Mouse (Mus musculus) heart, embryonic 10.5 days (tissue): Measurements from ENCODE around the gene Zfp324. TPM values are rescaled to one million over a fixed set of nuclear protein-coding genes. Genes with fewer than 3 reads are reported as not detected.

ENCODE experiments used
- DNase-seq: peaks from one replicate; pipeline ENCODE4 v3.0.0-alpha.2; 2017; ENCODE audit warnings: low spot score
- H3K27ac ChIP-seq: fragments of 300-500 bp; sonication (generic); 2 replicates; pipeline ENCODE4 v1.5.1; 2016; ENCODE audit warnings: mild to moderate bottlenecking
- H3K27me3 ChIP-seq: fragments of 300-500 bp; sonication (generic); 2 replicates; pipeline ENCODE4 v1.6.1; 2016; ENCODE audit warnings: mild to moderate bottlenecking; ENCODE audit not compliant: poor library complexity, insufficient read depth, severe bottlenecking
- H3K36me3 ChIP-seq: fragments of 300-500 bp; sonication (generic); 2 replicates; pipeline ENCODE4 v1.6.1; 2016; ENCODE audit warnings: mild to moderate bottlenecking, moderate library complexity
- H3K4me1 ChIP-seq: fragments of 300-500 bp; sonication (generic); 2 replicates; pipeline ENCODE4 v1.6.1; 2016; ENCODE audit warnings: mild to moderate bottlenecking
- H3K4me3 ChIP-seq: fragments of 300-500 bp; sonication (generic); 2 replicates; pipeline ENCODE4 v1.5.1; 2016; ENCODE audit warnings: mild to moderate bottlenecking, moderate library complexity
- H3K9me3 ChIP-seq: fragments of 300-500 bp; sonication (generic); 2 replicates; pipeline ENCODE4 v1.6.1; 2016; ENCODE audit warnings: mild to moderate bottlenecking, moderate library complexity
- WGBS: fragments of 180-500 bp; shearing (Covaris S2); methylation state at CpG from one replicate; pipeline ENCODE4 v1.1.7; 2016; 5-methylcytosine and 5-hydroxymethylcytosine counted together
- polyA plus RNA-seq: library from polyadenylated mRNA; unstranded; fragments of >200 nt; fragmentation: Nextera tagmentation; extraction: Ambion mirVana; gene quantifications from 2 replicates; pipeline ENCODE4 v1.2.1, GENCODE M21; 2016

Gene Zfp324
- polyA plus RNA-seq, 1 experiment from 2014 or later = 8.4 TPM

- H3K36me3 ChIP-seq = peaks cover 8% of the 10 kb centered on the region
- H3K27me3 ChIP-seq = no peaks in the 10 kb centered on the region
- H3K9me3 ChIP-seq = no peaks in the 10 kb centered on the region
- no peak for DNase-seq
- WGBS = 66% methylated on average over 6 of the region's 6 CpGs
- no peak overlapping the region for H3K4me3 ChIP-seq
- peaks cover 23% of the 10 kb centered on the region for H3K4me1 ChIP-seq
- H3K27ac ChIP-seq = 0 out of 2 replicates have a peak overlapping the region, but pooled peaks have one; percentile 92
These were observed 14.1 kb downstream of the Zfp324 start for GRCm38 (mm10) chr7:12979776-12980175.

GRCm38 (mm10) chr7:12980291-12980690, 14.7 kb downstream of the Zfp324 start:
- no peaks in the 10 kb centered on the region for H3K9me3 ChIP-seq
- 92% methylated on average over 7 of the region's 7 CpGs for WGBS
- H3K4me1 ChIP-seq = peaks cover 23% of the 10 kb centered on the region
- no peak for DNase-seq
- peaks cover 8% of the 10 kb centered on the region for H3K36me3 ChIP-seq
- no peak overlapping the region for H3K27ac ChIP-seq
- no peaks in the 10 kb centered on the region for H3K27me3 ChIP-seq
- H3K4me3 ChIP-seq = no peak overlapping the region

GRCm38 (mm10) chr7:12985724-12986123, 20.1 kb downstream of the Zfp324 start:
- 69% methylated on average over 1 of the region's 1 CpGs for WGBS
- DNase-seq = no peak
- H3K4me3 ChIP-seq = no peak overlapping the region
- H3K27ac ChIP-seq = no peak overlapping the region
- H3K36me3 ChIP-seq = peaks cover 8% of the 10 kb centered on the region
- no peaks in the 10 kb centered on the region for H3K9me3 ChIP-seq
- no peaks in the 10 kb centered on the region for H3K27me3 ChIP-seq
- no peaks in the 10 kb centered on the region for H3K4me1 ChIP-seq

GRCm38 (mm10) chr7:12986906-12987305, 21.3 kb downstream of the Zfp324 start:
- H3K36me3 ChIP-seq = peaks cover 8% of the 10 kb centered on the region
- H3K4me3 ChIP-seq = no peak overlapping the region
- H3K27ac ChIP-seq = no peak overlapping the region
- 85% methylated on average over 8 of the region's 8 CpGs for WGBS
- DNase-seq = no peak
- H3K4me1 ChIP-seq = no peaks in the 10 kb centered on the region
- no peaks in the 10 kb centered on the region for H3K9me3 ChIP-seq
- H3K27me3 ChIP-seq = no peaks in the 10 kb centered on the region

- Histone ChIP-seq H3K27ac (no peak overlapping the region), H3K36me3 (peaks cover 4% of the 10 kb centered on the region; the same call in 1 of the 2 replicates), H3K27me3 (no peaks in the 10 kb centered on the region), H3K9me3 (no peaks in the 10 kb centered on the region), H3K4me1 (no peaks in the 10 kb centered on the region), H3K4me3 (no peak overlapping the region)
- WGBS = 75% methylated on average over 8 of the region's 8 CpGs
- DNase-seq = no peak
These were observed 22.0 kb downstream of the Zfp324 start for GRCm38 (mm10) chr7:12987409-12988189.

GRCm38 (mm10) chr7:12992222-12992621, 26.6 kb downstream of the Zfp324 start:
- Histone ChIP-seq H3K9me3 (no peaks in the 10 kb centered on the region), H3K36me3 (no peaks in the 10 kb centered on the region), H3K4me1 (no peaks in the 10 kb centered on the region), H3K27me3 (no peaks in the 10 kb centered on the region), H3K4me3 (no peak overlapping the region), H3K27ac (no peak overlapping the region)
- WGBS = 6% methylated on average over 3 of the region's 3 CpGs
- no peak for DNase-seq

- H3K9me3 ChIP-seq = no peaks in the 10 kb centered on the region
- no peaks in the 10 kb centered on the region for H3K27me3 ChIP-seq
- no peak for DNase-seq
- H3K36me3 ChIP-seq = no peaks in the 10 kb centered on the region
- no peak overlapping the region for H3K27ac ChIP-seq
- no peaks in the 10 kb centered on the region for H3K4me1 ChIP-seq
- WGBS = 79% methylated on average over 10 of the region's 10 CpGs
- H3K4me3 ChIP-seq = no peak overlapping the region
These were observed 27.5 kb downstream of the Zfp324 start for GRCm38 (mm10) chr7:12993148-12993547.

GRCm38 (mm10) chr7:12995862-12996261, 30.2 kb downstream of the Zfp324 start:
- H3K9me3 ChIP-seq = no peaks in the 10 kb centered on the region
- no peaks in the 10 kb centered on the region for H3K36me3 ChIP-seq
- H3K27ac ChIP-seq = no peak overlapping the region
- H3K4me1 ChIP-seq = no peaks in the 10 kb centered on the region
- no peak for DNase-seq
- H3K27me3 ChIP-seq = no peaks in the 10 kb centered on the region
- H3K4me3 ChIP-seq = no peak overlapping the region

GRCm38 (mm10) chr7:12997230-12997629, 31.6 kb downstream of the Zfp324 start:
- Histone ChIP-seq H3K4me3 (no peak overlapping the region), H3K27ac (no peak overlapping the region), H3K27me3 (no peaks in the 10 kb centered on the region), H3K4me1 (no peaks in the 10 kb centered on the region), H3K36me3 (no peaks in the 10 kb centered on the region), H3K9me3 (no peaks in the 10 kb centered on the region)
- 68% methylated on average over 5 of the region's 5 CpGs for WGBS
- DNase-seq = no peak

- Histone ChIP-seq H3K4me1 (no peaks in the 10 kb centered on the region), H3K27ac (no peak within 1 kb of the TSS), H3K9me3 (no peaks in the 10 kb centered on the region), H3K27me3 (no peaks in the 10 kb centered on the region), H3K4me3 (no peak within 1 kb of the TSS), H3K36me3 (no peaks in the 10 kb centered on the region)
- WGBS = 74% methylated on average over 5 of the region's 5 CpGs
- DNase-seq = no peak
These were observed 32.4 kb downstream of the Zfp324 start, which contains the start of gene Slc27a5 for GRCm38 (mm10) chr7:12998053-12998452. TSS of gene Slc27a5 (minus strand) at chr7:12998192.

- Histone ChIP-seq H3K27me3 (no peaks in the 10 kb centered on the region), H3K4me1 (no peaks in the 10 kb centered on the region), H3K36me3 (no peaks in the 10 kb centered on the region), H3K9me3 (no peaks in the 10 kb centered on the region), H3K27ac (no peak within 1 kb of the TSS), H3K4me3 (no peak within 1 kb of the TSS)
- WGBS = 77% methylated on average over 3 of the region's 3 CpGs
- no peak for DNase-seq
These were observed 33.2 kb downstream of the Zfp324 start, which contains the start of gene Trim28 for GRCm38 (mm10) chr7:12998851-12999250. TSS of gene Trim28 (plus strand) at chr7:12999114.

- no peaks in the 10 kb centered on the region for H3K4me1 ChIP-seq
- no peak for DNase-seq
- 70% methylated on average over 1 of the region's 1 CpGs for WGBS
- H3K27ac ChIP-seq = no peak overlapping the region
- no peaks in the 10 kb centered on the region for H3K9me3 ChIP-seq
- no peak overlapping the region for H3K4me3 ChIP-seq
- H3K27me3 ChIP-seq = peaks cover 7% of the 10 kb centered on the region
- peaks cover 19% of the 10 kb centered on the region for H3K36me3 ChIP-seq
These were observed 35.9 kb downstream of the Zfp324 start for GRCm38 (mm10) chr7:13001584-13001983.

GRCm38 (mm10) chr7:13003380-13003779, 37.7 kb downstream of the Zfp324 start:
- DNase-seq = no peak
- Histone ChIP-seq H3K27me3 (peaks cover 25% of the 10 kb centered on the region), H3K4me1 (peaks cover 12% of the 10 kb centered on the region), H3K27ac (no peak overlapping the region), H3K9me3 (no peaks in the 10 kb centered on the region), H3K4me3 (no peak overlapping the region), H3K36me3 (peaks cover 33% of the 10 kb centered on the region)
- 69% methylated on average over 5 of the region's 5 CpGs for WGBS
